9 mouse cellular contexts compared by ENCODE assay signal in genomic region chr17:80815747-80816146, GRCm38 (mm10).
DNase-seq lines count a peak whose midpoint lies in the region; ATAC-seq and TF ChIP-seq lines count a peak whose summit lies in the region.
"Had no signal": no experiment of that assay in that cellular context is flagged by ENCODE, and none has a peak within 500 bp of the region (broad histone marks: within the 10 kb centered on the region; RNA-seq: fewer than 3 reads in every experiment).

No protein-coding gene starts in this region.

- H3K27ac ChIP-seq in left cerebral cortex, adult 2 months = no peak overlapping the region

- TF ChIP-seq CTCF in left cerebral cortex, adult 2 months (IDR thresholded peaks at IDR 0.05) = peak; percentile 46

- no peak overlapping the region for H3K4me3 ChIP-seq in left cerebral cortex, adult 2 months
- H3K4me3 ChIP-seq: erythroblast, embryonic 14.5 days had no signal

- DNase-seq in adrenal gland, adult (ENCODE audit: inconsistent age in 2 of 2, low spot score in 1 of 2) = peak; percentile 37 to 71
- no peak for DNase-seq in adrenal gland, adult 8-10 months
- DNase-seq in left cerebral cortex, adult 2 months (ENCODE audit: extremely low spot score in 1 of 2, low spot score in 2 of 2) = no peak
- no peak for DNase-seq in left cerebral cortex, postnatal 14 days (ENCODE audit: low spot score in 2 of 2)
- peak; percentile 15 to 56 for DNase-seq in spleen, postnatal 10 days (ENCODE audit: low spot score in 2 of 2)
- no peak for DNase-seq in gastrocnemius, postnatal 14 days
- DNase-seq in ovary, postnatal 36 days (ENCODE audit: low spot score) = no peak

- intact Hi-C loops in left cerebral cortex, adult 2 months (cut with DNase I) = no loop called here
- intact Hi-C loops in left cerebral cortex, postnatal 14 days (cut with DNase I) = loop anchor here (10.0 kb wide), 1 partner anchor 191 kb away; no protein-coding TSS in a partner anchor
- intact Hi-C loops in gastrocnemius, postnatal 14 days (cut with DNase I; ENCODE audit: low total_unique reads) = no loop called here

- 0 out of 2 replicates have a peak, but pooled peaks have one; percentile 8 for ATAC-seq in common myeloid progenitor, adult 5-6 weeks (replicated peaks; ENCODE audit: low read depth, poor library complexity, severe bottlenecking)

Comparison
In these comparisons a context has a peak if more than half of its experiments do, and no peak if none do; other contexts are left out.
1. DNase-seq: peak in adrenal gland, adult (2 of 2) and spleen, postnatal 10 days (2 of 2); none in adrenal gland, adult 8-10 months (single experiment), left cerebral cortex, adult 2 months (0 of 2), left cerebral cortex, postnatal 14 days (0 of 2), gastrocnemius, postnatal 14 days (single experiment) and ovary, postnatal 36 days (single experiment).